Mouse (Mus musculus) gastrocnemius, adult 8-10 months (tissue): ENCODE measurements around the gene Ipcef1. TPM values are rescaled to one million over a fixed set of nuclear protein-coding genes. Genes with fewer than 3 reads are reported as not detected.
"Not testable (repeated sequence)": the region's sequence is repeated elsewhere in the genome, so short reads cannot be mapped to it uniquely, and the experiment has no call there.

Experiments used
- DNase-seq, 2 experiments: peaks; one replicate each; pipeline ENCODE4 v3.0.0; 2022; ENCODE audit warnings: low spot score in 2 of 2
- total RNA-seq, 4 experiments: library from RNA; stranded (reverse); gene quantifications; 2 replicates each; pipeline ENCODE4 v1.2.4; 2022

Gene Ipcef1
- total RNA-seq, 4 experiments from 2014 or later, result 0.05 to 0.10 TPM; not detected in 2

GRCm38 (mm10) chr10:7037194-7037593 lies 15.1 kb downstream of the Ipcef1 start:
- DNase-seq, result no peak

GRCm38 (mm10) chr10:7035547-7035946 lies 16.7 kb downstream of the Ipcef1 start:
- DNase-seq, result no peak

GRCm38 (mm10) chr10:7033459-7033858 lies 18.8 kb downstream of the Ipcef1 start:
- DNase-seq, result no peak

- DNase-seq, result no peak
These were observed 27.2 kb downstream of the Ipcef1 start for GRCm38 (mm10) chr10:7025028-7025427.

GRCm38 (mm10) chr10:7020551-7020950 lies 31.7 kb downstream of the Ipcef1 start:
- no peak for DNase-seq

- no peak for DNase-seq
These were observed 32.4 kb downstream of the Ipcef1 start for GRCm38 (mm10) chr10:7019781-7020386.

GRCm38 (mm10) chr10:7015199-7015598 lies 37.1 kb downstream of the Ipcef1 start:
- DNase-seq, result no peak

GRCm38 (mm10) chr10:7010543-7010942 lies 41.7 kb downstream of the Ipcef1 start:
- DNase-seq, result no peak

GRCm38 (mm10) chr10:7004980-7005538 lies 47.2 kb downstream of the Ipcef1 start:
- no peak for DNase-seq

GRCm38 (mm10) chr10:7003898-7004297 lies 48.4 kb downstream of the Ipcef1 start:
- DNase-seq, result not testable (repeated sequence)

GRCm38 (mm10) chr10:6999355-6999754 lies 52.9 kb downstream of the Ipcef1 start:
- DNase-seq, result no peak

GRCm38 (mm10) chr10:6998576-6999250 lies 53.6 kb downstream of the Ipcef1 start:
- DNase-seq, result no peak

- no peak for DNase-seq
These were observed 55.4 kb downstream of the Ipcef1 start for GRCm38 (mm10) chr10:6996895-6997294.

GRCm38 (mm10) chr10:6988555-6988954 lies 63.7 kb downstream of the Ipcef1 start:
- DNase-seq, result no peak

- DNase-seq, result no peak
These were observed 64.7 kb downstream of the Ipcef1 start for GRCm38 (mm10) chr10:6987399-6988098.

- DNase-seq, result no peak
These were observed 66.0 kb downstream of the Ipcef1 start for GRCm38 (mm10) chr10:6986246-6986645.

GRCm38 (mm10) chr10:6983431-6983830 lies 68.8 kb downstream of the Ipcef1 start:
- no peak for DNase-seq

- DNase-seq, result no peak
These were observed 69.5 kb downstream of the Ipcef1 start for GRCm38 (mm10) chr10:6982751-6983151.

GRCm38 (mm10) chr10:6980236-6980635 lies 72.0 kb downstream of the Ipcef1 start:
- DNase-seq, result no peak

GRCm38 (mm10) chr10:6979789-6980188 lies 72.5 kb downstream of the Ipcef1 start:
- DNase-seq, result no peak

GRCm38 (mm10) chr10:6979216-6979615 lies 73.1 kb downstream of the Ipcef1 start:
- DNase-seq, result no peak

GRCm38 (mm10) chr10:6978733-6979132 lies 73.5 kb downstream of the Ipcef1 start:
- DNase-seq, result no peak
